Mouse (Mus musculus): ENCODE data around the gene Nudc. TPM values are rescaled to one million over a fixed set of nuclear protein-coding genes. Genes with fewer than 3 reads are reported as not detected.

Gene Nudc
- polyA plus RNA-seq, 1 experiment from 2014 or later, result 153 TPM

- peaks cover 10% of the 10 kb centered on the region for H3K27me3 ChIP-seq (ENCODE audit: control insufficient read depth, insufficient read depth, low read length)
- no peaks in the 10 kb centered on the region for H3K36me3 ChIP-seq (ENCODE audit: control insufficient read depth, insufficient read depth, low read length)
- H3K27ac ChIP-seq (replicated peaks in 1 of 2; ENCODE audit: control insufficient read depth in 1 of 2, insufficient read depth in 1 of 2, low read depth in 2 of 2, low read length in 2 of 2), result no peak overlapping the region
- peaks cover 21 to 23% of the 10 kb centered on the region in 2 experiments for H3K4me1 ChIP-seq (ENCODE audit: control insufficient read depth in 2 of 2, insufficient read depth in 2 of 2, low read length in 2 of 2)
- H3K9me3 ChIP-seq (ENCODE audit: control insufficient read depth, low read length), result no peaks in the 10 kb centered on the region
- no peak overlapping the region for H3K9ac ChIP-seq (ENCODE audit: low read length)
- 90% methylated on average over 25 of the region's 26 CpGs for WGBS
- no peak overlapping the region for H3K4me3 ChIP-seq (ENCODE audit: control insufficient read depth in 1 of 2, insufficient read depth in 1 of 2, low read depth in 1 of 2, low read length in 2 of 2)
- no peak for ATAC-seq (ENCODE audit: insufficient number of reproducible peaks, insufficient read depth, low FRiP score, low read depth)
- no peak overlapping the region for H3K4me2 ChIP-seq (ENCODE audit: low read length)
These were observed 59.0 kb downstream of the Nudc start for GRCm38 (mm10) chr4:133486673-133487357.

- H3K4me2 ChIP-seq (ENCODE audit: low read length), result no peak overlapping the region
- no peak for ATAC-seq (ENCODE audit: insufficient number of reproducible peaks, insufficient read depth, low FRiP score, low read depth)
- no peaks in the 10 kb centered on the region for H3K9me3 ChIP-seq (ENCODE audit: control insufficient read depth, low read length)
- WGBS, result 83% methylated on average over 28 of the region's 28 CpGs
- peaks cover 16 to 17% of the 10 kb centered on the region in 2 experiments for H3K4me1 ChIP-seq (ENCODE audit: control insufficient read depth in 2 of 2, insufficient read depth in 2 of 2, low read length in 2 of 2)
- no peak overlapping the region for H3K9ac ChIP-seq (ENCODE audit: low read length)
- H3K27ac ChIP-seq (replicated peaks in 1 of 2; ENCODE audit: control insufficient read depth in 1 of 2, insufficient read depth in 1 of 2, low read depth in 2 of 2, low read length in 2 of 2), result no peak overlapping the region
- no peaks in the 10 kb centered on the region for H3K36me3 ChIP-seq (ENCODE audit: control insufficient read depth, insufficient read depth, low read length)
- H3K27me3 ChIP-seq (ENCODE audit: control insufficient read depth, insufficient read depth, low read length), result peaks cover 18% of the 10 kb centered on the region
- no peak overlapping the region for H3K4me3 ChIP-seq (ENCODE audit: control insufficient read depth in 1 of 2, insufficient read depth in 1 of 2, low read depth in 1 of 2, low read length in 2 of 2)
These were observed 59.9 kb downstream of the Nudc start for GRCm38 (mm10) chr4:133485691-133486425.

- peak overlapping the region; percentile 49 for H3K9ac ChIP-seq (ENCODE audit: low read length)
- H3K4me1 ChIP-seq (ENCODE audit: control insufficient read depth in 2 of 2, insufficient read depth in 2 of 2, low read length in 2 of 2), result peaks cover 16 to 19% of the 10 kb centered on the region in 2 experiments
- 10% methylated on average over 22 of the region's 22 CpGs for WGBS
- no peak for ATAC-seq (ENCODE audit: insufficient number of reproducible peaks, insufficient read depth, low FRiP score, low read depth)
- H3K4me2 ChIP-seq (ENCODE audit: low read length), result peak overlapping the region; percentile 54
- no peaks in the 10 kb centered on the region for H3K9me3 ChIP-seq (ENCODE audit: control insufficient read depth, low read length)
- H3K36me3 ChIP-seq (ENCODE audit: control insufficient read depth, insufficient read depth, low read length), result no peaks in the 10 kb centered on the region
- H3K4me3 ChIP-seq (ENCODE audit: control insufficient read depth in 1 of 2, insufficient read depth in 1 of 2, low read depth in 1 of 2, low read length in 2 of 2), result no peak overlapping the region
- H3K27me3 ChIP-seq (ENCODE audit: control insufficient read depth, insufficient read depth, low read length), result peaks cover 27% of the 10 kb centered on the region
- H3K27ac ChIP-seq (replicated peaks in 1 of 2; ENCODE audit: control insufficient read depth in 1 of 2, insufficient read depth in 1 of 2, low read depth in 2 of 2, low read length in 2 of 2), result no peak overlapping the region
These were observed 61.4 kb downstream of the Nudc start for GRCm38 (mm10) chr4:133484266-133485025.

Small RNA genes lying within 50 kb of the gene (microRNA-seq; reads per million reads assigned to microRNA genes)
- gene Gm23158, result not detected

Other genes starting within 250 kb of the Nudc start
- 16.9 and 17.3 TPM in 2 replicates for gene Wdtc1, start 192.5 kb downstream of the Nudc start, polyA plus RNA-seq (2014; fragmentation: Nextera tagmentation; extraction: Ambion mirVana)
- gene Slc9a1, start 176.3 kb downstream of the Nudc start, polyA plus RNA-seq (2014; fragmentation: Nextera tagmentation; extraction: Ambion mirVana), result 5.6 and 6.5 TPM in 2 replicates
- gene Tent5b, start 65.9 kb downstream of the Nudc start, polyA plus RNA-seq (2014; fragmentation: Nextera tagmentation; extraction: Ambion mirVana), result 0.28 and 0.61 TPM in 2 replicates
- gene Trnp1, start 47.4 kb downstream of the Nudc start, polyA plus RNA-seq (2014; fragmentation: Nextera tagmentation; extraction: Ambion mirVana), result 1.2 and 1.3 TPM in 2 replicates
- 0.20 and 0.62 TPM in 2 replicates for gene Kdf1, start 27.0 kb downstream of the Nudc start, polyA plus RNA-seq (2014; fragmentation: Nextera tagmentation; extraction: Ambion mirVana)
- gene Nr0b2, start 7.4 kb upstream of the Nudc start, polyA plus RNA-seq (2014; fragmentation: Nextera tagmentation; extraction: Ambion mirVana), result 15.8 and 18.7 TPM in 2 replicates
- gene Gpatch3, start 28.7 kb upstream of the Nudc start, polyA plus RNA-seq (2014; fragmentation: Nextera tagmentation; extraction: Ambion mirVana), result 5.4 and 6.1 TPM in 2 replicates
- 11.2 and 12.5 TPM in 2 replicates for gene Gpn2, start 38.4 kb upstream of the Nudc start, polyA plus RNA-seq (2014; fragmentation: Nextera tagmentation; extraction: Ambion mirVana)
- gene Sfn, start 56.2 kb upstream of the Nudc start, polyA plus RNA-seq (2014; fragmentation: Nextera tagmentation; extraction: Ambion mirVana), result 0.40 and 1.4 TPM in 2 replicates
- gene Zdhhc18, start 104.2 kb upstream of the Nudc start, polyA plus RNA-seq (2014; fragmentation: Nextera tagmentation; extraction: Ambion mirVana), result 3.4 and 4.7 TPM in 2 replicates
- 11.6 and 12.1 TPM in 2 replicates for gene Pigv, start 126.7 kb upstream of the Nudc start, polyA plus RNA-seq (2014; fragmentation: Nextera tagmentation; extraction: Ambion mirVana)
- gene Arid1a, start 210.8 kb upstream of the Nudc start, polyA plus RNA-seq (2014; fragmentation: Nextera tagmentation; extraction: Ambion mirVana), result 28.1 and 28.2 TPM in 2 replicates